Mouse (Mus musculus) frontal cortex, postnatal 36 days (tissue): ENCODE measurements around the gene Vipr2.

Experiments
- DNase-seq, 2 experiments: peaks; one replicate each; pipeline ENCODE4 v3.0.0; 2022; ENCODE audit warnings: low spot score in 2 of 2

The Vipr2 gene

DNA sequence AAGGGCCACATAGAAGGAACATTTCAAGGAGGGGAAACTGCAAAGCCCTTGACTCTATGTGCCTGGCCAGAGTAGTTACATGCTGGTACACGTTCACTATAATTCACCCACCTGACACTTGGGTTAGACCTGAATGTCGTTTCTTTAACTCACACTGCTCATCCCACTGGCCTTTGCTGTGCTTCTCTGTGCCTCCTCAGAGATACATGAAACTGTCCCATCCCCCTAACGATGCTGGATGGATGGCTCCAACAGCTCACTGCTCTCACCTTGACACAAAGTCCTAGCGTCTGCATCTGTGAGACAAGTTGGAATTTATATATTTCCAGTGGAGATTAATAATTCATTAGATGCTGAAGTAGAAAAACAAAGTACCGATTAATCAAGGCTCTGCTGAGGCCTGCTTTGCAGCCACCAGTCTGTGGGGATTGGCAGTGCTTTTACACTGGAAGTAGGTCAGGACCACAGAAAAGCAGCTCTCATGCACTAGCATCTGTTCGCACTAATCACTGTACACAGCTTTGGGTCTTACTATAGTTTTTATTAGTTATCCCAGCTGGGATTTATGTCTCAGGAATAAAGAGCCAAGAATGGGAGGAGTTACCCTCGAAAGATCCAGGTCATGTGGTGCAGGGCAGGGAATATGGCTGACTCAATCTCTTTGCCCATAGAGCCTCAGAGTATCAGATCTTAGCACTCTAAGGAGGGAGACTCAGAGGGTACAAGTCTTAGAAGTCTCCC, 79.4 kb downstream of the Vipr2 start:
- DNase-seq = no peak

DNA sequence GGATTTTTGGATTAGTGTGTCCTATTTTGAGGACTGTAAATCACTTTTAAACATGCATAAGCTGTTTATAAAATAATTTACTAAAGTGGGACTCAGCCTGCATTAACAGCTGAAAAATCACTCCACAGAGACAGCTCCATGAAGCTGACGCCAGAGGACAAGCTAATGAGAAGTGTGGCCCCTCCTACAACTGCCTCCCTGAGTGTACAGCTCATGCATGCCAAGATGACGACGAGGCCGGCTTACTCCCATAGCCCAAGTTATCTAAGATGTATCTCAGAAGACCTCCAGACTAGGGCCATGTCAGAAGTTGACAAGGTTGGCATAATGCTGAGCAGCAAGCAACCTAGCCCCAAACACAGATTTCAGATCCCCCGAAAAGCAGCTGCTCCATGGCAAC, 81.7 kb downstream of the Vipr2 start:
- DNase-seq = no peak

GRCm38 (mm10) chr12:116159695-116160094, 82.2 kb downstream of the Vipr2 start:
- DNase-seq = no peak

GRCm38 (mm10) chr12:116165368-116165767, 87.8 kb downstream of the Vipr2 start:
- no peak for DNase-seq

DNA sequence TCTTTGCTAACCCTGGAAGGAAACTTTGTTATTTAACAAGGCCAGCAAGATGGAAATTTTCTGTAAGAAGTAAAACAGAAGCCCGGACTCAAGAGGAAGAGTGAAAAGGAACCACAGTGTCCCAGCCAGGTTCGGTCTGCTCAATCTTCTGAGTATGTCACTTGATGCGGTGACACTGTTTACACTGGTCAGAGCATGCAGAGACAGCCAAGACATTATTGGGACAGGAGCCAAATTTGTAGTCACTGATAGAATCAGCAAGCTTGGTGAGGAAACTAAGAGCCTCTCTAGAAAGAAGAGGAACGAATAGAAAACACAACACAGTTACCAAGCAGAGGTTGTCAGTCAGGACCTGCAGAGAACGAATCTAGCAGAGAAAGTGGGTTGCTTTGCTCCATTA, 92.1 kb downstream of the Vipr2 start:
- no peak for DNase-seq

DNA sequence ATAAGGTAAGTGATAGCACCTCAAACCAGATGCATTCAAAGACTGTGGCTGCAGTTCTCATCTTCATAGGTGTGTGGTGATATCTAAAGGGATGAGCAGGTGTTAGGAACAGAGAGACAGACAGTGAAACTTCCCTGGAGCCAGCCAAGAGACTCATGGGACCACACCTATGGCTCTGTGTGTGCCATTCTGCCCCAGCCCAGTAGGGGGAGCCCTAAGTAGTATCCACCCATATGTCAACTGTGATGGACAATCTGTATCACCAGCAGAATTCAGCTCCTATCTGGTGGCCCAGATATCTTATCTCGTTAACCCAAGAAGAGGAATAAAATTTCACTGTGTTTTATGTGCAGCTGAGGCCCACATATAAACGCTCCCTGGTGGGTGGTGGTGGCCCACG, 99.4 kb downstream of the Vipr2 start:
- DNase-seq = no peak

DNA sequence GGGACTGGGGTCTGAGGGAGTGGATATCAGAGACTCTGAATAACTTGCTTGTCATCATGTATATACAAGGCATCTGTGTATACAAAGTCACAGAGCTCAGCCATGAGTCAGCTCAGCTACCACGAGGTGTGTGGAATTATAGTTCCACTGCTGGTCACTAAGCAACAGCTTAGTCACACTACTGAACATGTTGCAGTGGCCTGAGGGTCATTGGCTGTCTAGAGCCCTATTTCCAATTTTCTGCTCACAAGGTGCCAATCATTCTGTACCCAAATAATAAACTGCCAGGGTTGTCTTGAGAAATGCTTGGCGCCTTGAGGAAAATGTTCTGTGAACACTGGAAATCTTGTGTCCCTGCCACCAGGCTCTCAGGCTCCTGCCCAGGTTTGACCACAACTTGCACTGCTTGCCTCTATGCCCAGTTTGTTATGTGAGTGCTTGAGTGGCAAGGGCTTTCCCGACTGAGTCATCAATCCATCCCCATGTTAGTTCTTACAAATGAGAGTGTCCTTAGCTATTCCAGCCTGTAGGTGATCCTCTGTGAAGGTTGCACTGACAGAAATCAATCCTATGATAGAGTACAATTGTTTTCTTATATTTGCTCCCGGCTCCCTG, 104.0 kb downstream of the Vipr2 start:
- DNase-seq = no peak

- no peak for DNase-seq
These were observed 104.8 kb downstream of the Vipr2 start for GRCm38 (mm10) chr12:116182376-116182775.

- DNase-seq = no peak
These were observed 105.8 kb downstream of the Vipr2 start for GRCm38 (mm10) chr12:116183212-116183935.

DNA sequence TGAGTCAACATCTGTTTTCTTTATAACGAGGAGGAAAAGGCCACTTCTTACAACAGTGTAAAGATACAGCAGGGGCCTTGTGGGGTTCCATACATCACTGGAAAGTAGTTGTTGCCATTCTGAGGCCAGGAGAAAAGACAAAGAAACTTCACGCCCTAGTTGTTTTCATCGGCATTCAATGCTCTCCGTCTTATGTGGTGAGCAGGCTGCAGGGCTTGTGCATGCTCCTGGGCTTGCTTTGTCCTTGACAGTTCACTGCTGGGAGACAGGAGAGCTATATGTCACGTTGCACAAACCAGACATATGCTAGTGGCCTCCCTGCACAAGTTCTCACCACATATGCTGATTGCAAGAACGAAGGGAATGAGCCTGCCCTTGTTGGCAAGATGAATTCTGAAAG, 116.4 kb downstream of the Vipr2 start:
- DNase-seq = no peak

DNA sequence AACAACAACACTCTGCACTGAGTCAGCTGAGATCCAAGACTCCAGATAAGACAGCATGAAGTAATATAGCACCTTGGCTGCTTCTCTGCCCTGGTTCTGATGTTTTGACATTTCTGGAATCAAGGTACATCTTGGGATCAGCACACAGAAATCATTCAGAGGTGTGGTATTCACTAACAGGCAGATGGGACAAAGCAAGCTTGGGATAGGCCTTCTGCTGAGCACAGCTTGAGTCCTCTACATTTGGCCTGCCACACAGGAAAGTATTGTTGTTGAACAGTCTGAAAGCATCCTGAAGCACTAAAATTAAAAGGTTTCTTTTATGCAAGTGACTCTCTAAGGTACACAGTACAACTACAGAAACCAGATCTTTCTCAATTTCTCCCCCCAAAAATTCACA, 117.1 kb downstream of the Vipr2 start:
- DNase-seq = no peak
